Mouse (Mus musculus): ENCODE data around the gene Cerk.
A peak's percentile ranks its signal among the peaks of the same experiment; 100 is the strongest.
"Not testable (repeated sequence)": the region's sequence is repeated elsewhere in the genome, so short reads cannot be mapped to it uniquely, and the experiment has no call there.

Gene Cerk

GRCm38 (mm10) chr15:86185689-86186569, at the start of gene Cerk:
TSS of gene Cerk (minus strand) at chr15:86186141.
- DNase-seq, result peak; percentile 84 to 87

- DNase-seq, result no peak
Observed at GRCm38 (mm10) chr15:86234517-86235441, 48.8 kb upstream of the Cerk start.

GRCm38 (mm10) chr15:86234001-86234400, 48.1 kb upstream of the Cerk start:
- DNase-seq, result no peak

GRCm38 (mm10) chr15:86231831-86232512, 46.0 kb upstream of the Cerk start:
- DNase-seq, result no peak

GRCm38 (mm10) chr15:86231170-86231569, 45.2 kb upstream of the Cerk start:
- no peak for DNase-seq

DNA sequence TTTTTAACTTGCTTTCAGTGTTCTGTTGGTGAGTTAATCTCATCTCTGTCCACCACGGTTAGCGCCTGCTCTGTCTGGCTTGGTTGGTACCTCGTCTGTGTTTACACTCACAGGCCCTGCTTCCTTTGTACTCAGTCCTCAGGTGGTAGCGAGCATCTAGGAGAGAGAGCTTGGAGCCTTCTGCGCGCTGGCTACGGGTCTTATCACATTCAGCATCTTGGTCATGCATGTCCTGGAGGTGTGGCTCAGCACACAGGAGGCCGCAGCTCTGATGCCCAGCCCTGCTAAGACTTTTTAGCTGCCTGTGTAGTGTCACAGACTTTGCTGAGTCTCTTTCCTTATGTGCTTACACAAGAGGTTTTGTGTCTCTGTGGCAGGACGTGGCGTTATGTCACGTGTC, 43.7 kb upstream of the Cerk start:
- no peak for DNase-seq

DNA sequence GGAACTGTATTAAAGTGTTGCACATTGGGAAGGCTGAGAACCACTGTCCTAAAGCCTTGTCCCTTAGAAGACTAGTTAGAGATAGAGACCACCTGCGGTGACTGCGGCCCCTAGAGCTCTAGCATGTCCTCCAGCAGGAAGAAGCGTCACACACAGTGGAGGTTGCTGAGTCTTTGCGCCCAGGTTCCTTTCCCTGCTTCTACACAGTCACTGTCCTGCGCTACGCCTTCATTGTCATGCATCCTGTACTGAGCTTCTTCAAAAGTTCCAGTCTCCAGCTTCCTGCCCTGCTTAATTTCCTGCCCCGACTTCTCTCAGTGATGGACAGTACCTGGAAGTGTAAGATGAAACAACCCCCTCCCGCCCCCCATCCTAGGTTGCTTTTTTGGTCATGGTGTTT, 43.1 kb upstream of the Cerk start:
- DNase-seq, result no peak

DNA sequence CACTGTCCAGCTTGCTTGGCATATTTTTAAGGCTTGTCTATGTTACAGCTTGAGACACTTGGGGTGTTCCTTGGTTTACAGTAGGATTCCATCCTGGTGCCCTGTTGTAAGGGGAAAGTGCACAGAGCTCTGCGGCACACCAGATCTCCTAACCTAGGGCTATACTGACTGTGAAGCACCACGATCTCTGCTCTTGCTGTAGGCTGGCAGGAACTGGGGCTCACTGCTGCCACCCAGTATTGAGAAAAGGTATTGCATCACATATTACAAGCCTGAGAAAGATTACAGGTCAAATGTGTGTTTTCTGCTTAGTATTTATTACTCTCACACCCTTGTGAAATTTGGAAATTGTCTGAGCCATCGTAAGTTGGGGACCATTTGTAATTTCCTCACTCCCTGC, 42.2 kb upstream of the Cerk start:
- peak; percentile 36 to 60 for DNase-seq

GRCm38 (mm10) chr15:86226968-86227367, 41.0 kb upstream of the Cerk start:
- no peak for DNase-seq

- no peak for DNase-seq
Observed at GRCm38 (mm10) chr15:86226221-86226620, 40.3 kb upstream of the Cerk start.

DNA sequence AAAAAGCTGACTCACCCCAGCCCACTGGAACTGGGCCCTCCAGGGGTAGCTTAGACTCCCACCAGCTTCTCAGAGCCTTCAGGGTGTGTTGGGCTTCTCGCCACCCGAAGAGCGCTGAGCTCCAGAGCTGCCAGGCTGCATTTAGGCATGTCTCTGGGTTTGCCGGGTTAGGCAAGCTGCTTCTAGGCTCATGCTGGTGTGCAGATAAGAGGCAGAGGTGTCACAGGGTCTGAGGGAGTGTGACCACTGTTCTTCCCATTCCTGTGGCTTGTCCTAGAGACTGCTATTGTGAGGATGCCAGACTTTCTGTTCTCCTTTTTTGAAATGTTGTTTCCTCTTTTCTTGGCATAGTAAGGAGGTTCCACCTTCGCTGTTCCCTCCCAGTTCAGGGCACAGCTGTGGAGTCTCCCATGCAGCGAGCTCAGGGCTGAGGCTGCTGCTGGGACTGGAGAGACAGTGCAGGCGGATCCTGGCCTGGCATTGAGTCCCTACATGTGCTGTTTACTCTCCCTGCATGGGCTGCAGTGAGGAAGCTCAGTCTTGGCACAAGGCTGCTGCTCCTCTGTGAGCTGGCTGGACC, 39.1 kb upstream of the Cerk start:
- DNase-seq, result no peak

DNA sequence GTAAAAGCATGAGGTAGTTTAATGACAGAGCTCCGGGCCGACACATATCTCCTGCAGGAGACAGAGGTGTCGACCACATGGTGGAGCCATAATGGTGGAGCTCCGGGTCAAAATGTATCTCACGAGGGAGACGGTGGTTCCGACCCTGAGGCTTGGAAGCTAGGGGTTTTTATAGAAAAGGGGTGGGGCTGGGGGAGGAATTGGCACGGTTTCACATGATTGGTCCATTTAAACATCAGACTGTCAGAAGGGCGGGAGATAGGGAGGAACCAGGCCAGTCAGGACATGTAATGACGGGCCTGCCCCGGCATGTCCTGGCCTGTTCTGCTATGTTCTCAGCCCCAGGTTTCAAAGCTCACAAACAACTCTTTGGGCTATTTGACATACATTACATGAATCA, 36.0 kb upstream of the Cerk start:
- peak in 1 of 2 experiments; percentile 47 for DNase-seq

DNA sequence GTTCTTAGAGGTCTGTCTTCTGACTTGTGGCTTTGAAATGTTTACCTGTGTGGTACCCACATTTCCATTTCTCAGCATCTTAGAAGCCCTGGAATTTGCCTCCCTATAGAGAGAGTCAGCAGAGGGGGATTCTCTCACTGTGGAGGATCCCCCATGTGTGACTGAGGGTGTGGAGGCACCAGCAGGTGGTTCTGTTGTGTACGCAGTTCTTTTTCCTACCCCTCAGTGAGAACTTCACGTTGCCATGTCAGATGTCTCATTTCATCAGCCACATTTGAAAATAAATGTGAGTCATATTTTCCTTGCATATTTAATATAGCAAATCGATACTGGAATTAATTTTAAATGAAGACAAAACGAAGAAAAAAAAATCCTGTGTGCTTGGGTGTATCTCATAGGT, 35.4 kb upstream of the Cerk start:
- no peak for DNase-seq

DNA sequence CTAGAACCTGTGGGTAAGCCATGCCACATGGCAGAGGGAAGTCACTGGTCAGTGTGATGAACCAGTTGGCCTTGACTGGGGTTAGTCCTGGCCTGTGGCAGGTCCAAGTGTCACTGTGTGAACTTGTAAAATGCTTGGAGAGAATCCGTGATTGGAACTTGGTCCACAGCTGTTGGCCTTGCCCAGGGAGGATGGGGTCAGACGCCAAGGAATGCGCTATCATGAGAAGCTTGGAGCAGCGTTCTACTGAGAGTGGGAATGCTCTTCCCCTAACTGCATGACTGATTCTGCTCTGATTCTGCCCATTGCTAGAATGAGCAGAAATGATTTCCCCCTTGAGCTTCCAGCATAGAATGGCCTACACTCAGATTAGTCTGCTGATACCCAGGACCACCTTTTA, 34.8 kb upstream of the Cerk start:
- no peak for DNase-seq

- peak; percentile 60 to 80 for DNase-seq
Observed at GRCm38 (mm10) chr15:86220229-86220630, 34.3 kb upstream of the Cerk start.

DNA sequence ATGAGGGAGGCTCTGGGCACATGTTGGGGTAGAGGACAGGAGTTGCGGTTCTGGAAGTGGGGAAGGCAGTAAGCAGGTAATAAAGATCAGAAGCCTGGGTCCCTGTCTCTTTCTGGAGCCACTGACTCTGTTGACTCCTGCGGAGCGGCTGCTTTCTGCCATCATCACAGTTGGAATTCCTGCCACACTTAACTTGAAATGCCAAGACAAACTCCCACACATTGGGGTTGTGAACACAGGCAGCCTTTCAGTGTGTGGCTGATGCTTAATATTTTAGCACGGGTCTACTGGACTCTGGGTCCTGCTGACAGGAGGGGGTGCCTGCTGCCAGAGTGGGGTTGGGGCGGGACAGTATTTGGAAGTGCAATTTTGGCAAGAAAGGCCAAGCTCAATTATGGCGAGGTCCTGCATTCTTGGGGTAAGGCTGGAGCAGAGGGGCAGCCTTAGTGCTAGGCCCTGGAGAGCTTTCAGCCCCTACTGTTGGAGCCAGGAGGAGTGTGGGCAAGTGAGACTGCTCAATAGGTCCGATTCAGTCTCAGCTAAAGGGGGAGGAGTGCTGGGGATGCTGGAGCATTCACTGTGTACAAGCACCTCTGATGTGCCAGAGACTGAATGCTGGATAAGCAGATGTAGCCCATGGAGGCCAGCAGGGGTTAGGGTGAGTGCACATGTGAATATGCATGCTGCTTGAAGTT, 33.7 kb upstream of the Cerk start:
- no peak for DNase-seq

DNA sequence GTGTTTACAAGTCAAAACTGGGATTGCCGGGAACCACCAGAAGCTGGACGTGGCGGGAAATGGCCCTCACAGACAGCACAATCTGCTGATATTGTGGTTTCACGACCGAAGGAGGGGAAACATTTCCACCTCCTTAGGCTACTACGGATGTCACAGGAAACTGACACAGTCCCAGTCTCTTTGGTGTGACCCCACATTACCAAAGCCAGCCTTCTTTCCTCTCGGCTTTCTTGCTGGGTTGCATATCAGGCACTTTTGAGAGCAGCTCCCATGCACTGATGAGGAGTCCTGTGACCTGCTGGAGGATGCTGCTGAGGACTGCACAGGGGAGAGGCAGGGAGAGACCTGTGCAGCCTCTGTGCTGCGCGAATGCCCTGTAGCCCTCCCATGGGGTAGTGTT, 30.7 kb upstream of the Cerk start:
- not testable (repeated sequence) for DNase-seq

DNA sequence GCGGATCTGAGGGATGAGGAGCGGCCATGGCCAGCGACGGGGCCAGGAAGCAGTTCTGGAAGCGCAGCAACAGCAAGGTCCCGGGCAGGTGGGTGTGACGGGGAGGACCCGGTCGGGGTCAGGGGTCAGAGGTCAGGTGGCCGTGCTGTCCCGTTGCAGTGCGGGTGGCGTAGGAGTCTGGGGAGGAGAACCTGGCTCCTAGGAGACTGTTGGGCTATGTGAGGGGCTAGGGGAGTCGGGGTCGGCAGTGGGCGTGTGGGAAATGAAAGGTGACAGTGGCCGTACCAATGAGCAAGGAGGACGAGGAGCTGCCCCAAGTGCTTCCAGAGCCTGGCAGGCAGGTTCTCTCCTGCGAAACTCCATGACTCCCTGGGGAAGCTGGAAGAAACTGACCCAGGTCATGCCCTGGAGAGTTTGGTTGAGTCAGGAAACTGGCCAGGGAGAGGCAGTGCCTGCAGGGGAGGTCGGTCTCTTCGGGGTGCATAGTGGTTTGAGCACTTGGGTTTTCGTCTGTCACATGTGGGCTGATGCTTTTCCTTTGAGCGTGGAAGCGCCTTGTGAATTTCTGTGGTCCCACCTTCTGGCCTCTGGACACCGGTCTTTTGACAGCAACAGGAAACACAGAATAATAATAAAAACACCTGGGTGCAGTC, 28.7 kb upstream of the Cerk start:
- DNase-seq, result no peak

DNA sequence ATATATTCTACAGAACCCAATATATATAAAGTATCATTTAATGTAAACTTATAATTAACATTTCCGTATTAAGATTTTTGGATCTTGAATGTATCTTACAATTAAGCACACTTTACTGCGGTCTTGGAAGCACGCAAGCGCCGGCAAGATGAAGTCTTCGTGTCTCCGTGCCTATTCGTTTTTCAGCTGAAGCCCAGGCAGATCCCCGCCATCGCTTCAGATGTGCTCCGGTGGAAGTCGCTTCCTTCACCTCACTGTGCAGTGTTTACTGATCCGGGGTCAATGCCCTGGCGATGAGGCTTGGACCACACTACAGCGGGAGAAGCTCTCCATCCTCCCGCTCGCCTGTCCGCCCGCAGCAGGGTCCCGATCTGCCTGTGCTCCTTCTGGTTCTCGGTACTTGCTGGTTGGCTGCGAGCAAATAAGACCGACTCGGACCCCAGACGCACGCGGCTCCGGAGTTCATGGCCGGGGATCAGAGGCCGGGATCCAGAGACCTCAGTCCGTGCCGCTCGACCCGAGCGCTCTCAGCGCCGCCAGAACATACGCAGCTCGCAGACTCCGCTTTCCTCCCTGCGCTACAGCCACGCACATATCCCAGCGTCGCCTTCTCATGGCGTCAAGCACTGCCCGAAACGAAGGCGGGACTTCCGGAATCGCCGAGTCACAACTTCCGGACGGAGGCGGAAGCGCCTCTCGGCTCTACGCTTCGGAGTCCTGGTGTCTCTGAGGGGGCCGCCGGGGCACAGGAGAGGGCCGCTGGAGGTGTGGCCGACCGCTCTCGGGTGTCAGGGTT, 28.0 kb upstream of the Cerk start, which contains the start of gene Tbc1d22a:
TSS of gene Tbc1d22a (plus strand) at position 707 of the 796 bp plus-strand sequence.
- DNase-seq, result peak; percentile 91 to 94

- not testable (repeated sequence) for DNase-seq
Observed at GRCm38 (mm10) chr15:86212193-86212592, 26.3 kb upstream of the Cerk start.

- no peak for DNase-seq
Observed at GRCm38 (mm10) chr15:86206385-86206784, 20.4 kb upstream of the Cerk start.
